Mouse (Mus musculus) testis, adult 10 weeks (tissue): ENCODE data around the gene Fam43a. TPM values are rescaled to one million over a fixed set of nuclear protein-coding genes. Genes with fewer than 3 reads are reported as not detected.

Experiments
- polyA plus RNA-seq: library from polyadenylated mRNA; stranded (reverse); fragments of 350-450 nt; fragmentation: Illumina TruSeq; extraction: RNeasy Lipid Tissue Mini Kit (QIAGEN cat#74804); gene quantifications from one replicate; pipeline ENCODE4 v1.2.3, GENCODE M21; 2014; ENCODE audit warnings: low read depth, low replicate concordance

Gene Fam43a
- 0.27 TPM for polyA plus RNA-seq

GRCm38 (mm10) chr16:30599491-30600268 is at the start of gene Fam43a:
TSS of gene Fam43a (plus strand) at chr16:30599723.

GRCm38 (mm10) chr16:30550748-30551192 is 48.8 kb upstream of the Fam43a start, which contains the start of gene Tmem44:
TSS of gene Tmem44 (minus strand) at chr16:30550842.

GRCm38 (mm10) chr16:30587494-30588327 is 11.8 kb upstream of the Fam43a start, which contains the start of gene Lsg1:
TSS of gene Lsg1 (minus strand) at chr16:30587592.

Other genes starting within 250 kb of the Fam43a start
- 32.6 TPM for gene Atp13a3, start 193.7 kb upstream of the Fam43a start, polyA plus RNA-seq
- gene Tmem44, start 48.9 kb upstream of the Fam43a start, polyA plus RNA-seq = 0.43 TPM
- gene Lsg1, start 12.1 kb upstream of the Fam43a start, polyA plus RNA-seq = 25.9 TPM